Mouse (Mus musculus): ENCODE results near the gene Stip1. TPM values are rescaled to one million over a fixed set of nuclear protein-coding genes. Genes with fewer than 3 reads are reported as not detected.

Gene Stip1
- total and polyA plus RNA-seq, 3 experiments = 284 to 430 (median 370) TPM

GRCm38 (mm10) chr19:6987061-6987903, 52.5 kb downstream of the Stip1 start, which contains the start of gene Vegfb:
Gene Vegfb, minus strand, starts transcription at chr19:6987651.
- DNase-seq (ENCODE audit: low read depth, low spot score) = peak; percentile 68
- TF ChIP-seq TBP (IDR thresholded peaks at IDR 0.05; ENCODE audit: low read depth, low read length) (no peak), TAL1 (IDR thresholded peaks at IDR 0.05; ENCODE audit: low read length) (no peak), NRF1 (IDR thresholded peaks at IDR 0.05; ENCODE audit: insufficient read depth, low read depth, low read length, poor library complexity, severe bottlenecking) (no peak), ETS1 (IDR thresholded peaks at IDR 0.05; ENCODE audit: low read depth, low read length) (no peak), MYB (IDR thresholded peaks at IDR 0.05; ENCODE audit: low read depth, low read length) (no peak), SIN3A (IDR thresholded peaks at IDR 0.05; ENCODE audit: low read length) (peak; percentile 39; the same call in 1 of the 2 replicates), POLR2A (IDR thresholded peaks at IDR 0.05; ENCODE audit: control insufficient read depth in 1 of 2, insufficient read depth in 1 of 2, low read depth in 1 of 2, low read length in 2 of 2, poor library complexity in 1 of 2) (peak in 1 of 2 experiments; percentile 52; a peak in 2 of 4 replicates), USF2 (IDR thresholded peaks at IDR 0.05; ENCODE audit: borderline replicate concordance in 1 of 2, insufficient read depth in 1 of 2, low read depth in 1 of 2, low read length in 2 of 2) (no peak), POLR2AphosphoS2 (IDR thresholded peaks at IDR 0.05; ENCODE audit: low read length) (0 out of 2 replicates have a peak, but pooled peaks have one; percentile 32), MXI1 (IDR thresholded peaks at IDR 0.05; ENCODE audit: low read depth, low read length) (peak; percentile 58; the same call in 1 of the 2 replicates), GATA1 (IDR thresholded peaks at IDR 0.05; ENCODE audit: low read depth, low read length) (no peak), USF1 (IDR thresholded peaks at IDR 0.05; ENCODE audit: low read depth, low read length) (peak; percentile 79), NELFE (IDR thresholded peaks at IDR 0.05; ENCODE audit: low read depth, low read length) (peak; percentile 35), HCFC1 (IDR thresholded peaks at IDR 0.05; ENCODE audit: low read depth, low read length) (peak; percentile 24)
- Histone ChIP-seq H3K4me1 (ENCODE audit: control insufficient read depth in 1 of 2, insufficient read depth in 2 of 2, low read length in 2 of 2) (peaks cover 12 to 18% of the 10 kb centered on the region in 2 experiments), H3K36me3 (ENCODE audit: control insufficient read depth in 1 of 2, insufficient read depth in 2 of 2, low read length in 2 of 2) (peaks cover 0 to 7% of the 10 kb centered on the region in 2 experiments; a peak in 2 of 4 replicates), H3K27me3 (ENCODE audit: control insufficient read depth in 1 of 2, insufficient read depth in 2 of 2, low read length in 2 of 2) (no peaks in the 10 kb centered on the region), H3K9me3 (replicated peaks; ENCODE audit: insufficient read depth, low read length) (no peaks in the 10 kb centered on the region), H3K27ac (ENCODE audit: control insufficient read depth, low read depth, low read length) (peak within 1 kb of the TSS; percentile 55), H3K4me3 (ENCODE audit: control insufficient read depth in 1 of 2, insufficient read depth in 1 of 2, low read depth in 2 of 2, low read length in 2 of 2) (peak within 1 kb of the TSS; percentile 78 to 85), H3K9ac (ENCODE audit: control insufficient read depth, low read depth, low read length, poor library complexity, severe bottlenecking) (peak within 1 kb of the TSS; percentile 94), H3K79me2 (ENCODE audit: control insufficient read depth, insufficient read depth, low read length, poor library complexity) (peaks cover 7% of the 10 kb centered on the region; the same call in 1 of the 2 replicates)

GRCm38 (mm10) chr19:6985951-6986708, 53.6 kb downstream of the Stip1 start:
- H3K4me1 ChIP-seq (ENCODE audit: control insufficient read depth in 1 of 2, insufficient read depth in 2 of 2, low read length in 2 of 2) = peaks cover 11 to 19% of the 10 kb centered on the region in 2 experiments

More at GRCm38 (mm10) chr19:6985951-6986708, 53.6 kb downstream of the Stip1 start:
- H3K27me3 ChIP-seq (ENCODE audit: control insufficient read depth in 1 of 2, insufficient read depth in 2 of 2, low read length in 2 of 2) = no peaks in the 10 kb centered on the region
- H3K9me3 ChIP-seq (replicated peaks; ENCODE audit: insufficient read depth, low read length) = no peaks in the 10 kb centered on the region
- H3K79me2 ChIP-seq (ENCODE audit: control insufficient read depth, insufficient read depth, low read length, poor library complexity) = peaks cover 7% of the 10 kb centered on the region; the same call in 1 of the 2 replicates
- H3K4me3 ChIP-seq (ENCODE audit: control insufficient read depth in 1 of 2, insufficient read depth in 1 of 2, low read depth in 2 of 2, low read length in 2 of 2) = peak overlapping the region in 1 of 2 experiments; percentile 78; a peak in 3 of 4 replicates
- H3K36me3 ChIP-seq (ENCODE audit: control insufficient read depth in 1 of 2, insufficient read depth in 2 of 2, low read length in 2 of 2) = peaks cover 0 to 10% of the 10 kb centered on the region in 2 experiments; a peak in 2 of 4 replicates
- H3K9ac ChIP-seq (ENCODE audit: control insufficient read depth, low read depth, low read length, poor library complexity, severe bottlenecking) = peak overlapping the region; percentile 94; the same call in 1 of the 2 replicates
- H3K27ac ChIP-seq (ENCODE audit: control insufficient read depth, low read depth, low read length) = no peak overlapping the region
- no peak for DNase-seq (ENCODE audit: low read depth, low spot score)
- TF ChIP-seq TAL1 (IDR thresholded peaks at IDR 0.05; ENCODE audit: low read length) (peak; percentile 26; the same call in 1 of the 2 replicates), GATA1 (IDR thresholded peaks at IDR 0.05; ENCODE audit: low read depth, low read length) (peak; percentile 73), TCF12 (IDR thresholded peaks at IDR 0.05; ENCODE audit: low read depth, low read length) (peak; percentile 63), EP300 (IDR thresholded peaks at IDR 0.05; ENCODE audit: low read depth in 1 of 2, low read length in 2 of 2) (peak in 1 of 2 experiments; percentile 64; a peak in 2 of 4 replicates), BHLHE40 (IDR thresholded peaks at IDR 0.05; ENCODE audit: borderline replicate concordance, low read depth, low read length) (peak; percentile 88), CHD1 (IDR thresholded peaks at IDR 0.05; ENCODE audit: low read depth, low read length) (no peak)
